ENCODE assay signal across 24 mouse cellular contexts in the genomic region with DNA sequence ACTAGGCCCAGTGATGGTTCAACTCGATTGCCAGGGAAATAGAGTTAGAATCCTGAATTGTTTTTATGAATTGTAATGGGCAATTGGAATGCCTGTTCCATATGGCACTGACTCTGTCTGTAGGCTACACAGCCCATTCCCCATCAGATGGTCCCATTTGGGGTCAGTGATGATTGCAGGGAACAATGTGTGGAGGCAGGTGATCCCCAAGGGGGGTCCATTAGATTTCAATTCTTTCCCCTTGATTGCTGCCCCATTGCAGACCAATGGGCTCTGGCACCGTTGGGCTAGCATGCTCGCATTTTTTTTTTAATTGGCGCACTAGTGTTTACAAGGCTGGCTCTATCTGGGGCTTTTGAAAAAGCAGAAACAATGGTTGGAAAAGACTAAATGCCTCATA.
DNase-seq lines count a peak whose midpoint lies in the region; ATAC-seq lines count a peak whose summit lies in the region.
"Had no signal": no experiment of that assay in that cellular context is flagged by ENCODE, and none has a peak within 500 bp of the region (broad histone marks: within the 10 kb centered on the region; RNA-seq: fewer than 3 reads in every experiment).

No protein-coding gene starts in this region.

- peak; percentile 28; the same call in 1 of the 2 replicates for ATAC-seq in midbrain, embryonic 13.5 days
- no peak for ATAC-seq in midbrain, embryonic 15.5 days (replicated peaks)
- ATAC-seq: intestine, embryonic 15.5 days had no signal

- no peaks in the 10 kb centered on the region for H3K9me3 ChIP-seq in midbrain, embryonic 13.5 days
- no peaks in the 10 kb centered on the region for H3K9me3 ChIP-seq in midbrain, embryonic 15.5 days
- H3K9me3 ChIP-seq: hindbrain, embryonic 15.5 days; intestine, embryonic 15.5 days had no signal

- WGBS in midbrain, embryonic 13.5 days = 53% methylated on average over 4 of the region's 4 CpGs
- WGBS in midbrain, embryonic 15.5 days = 61% methylated on average over 4 of the region's 4 CpGs

- no peaks in the 10 kb centered on the region for H3K27me3 ChIP-seq in midbrain, embryonic 13.5 days
- no peaks in the 10 kb centered on the region for H3K27me3 ChIP-seq in midbrain, embryonic 15.5 days (replicated peaks)
- H3K27me3 ChIP-seq: hindbrain, embryonic 15.5 days; intestine, embryonic 15.5 days had no signal

- H3K27ac ChIP-seq in midbrain, embryonic 13.5 days = no peak overlapping the region
- no peak overlapping the region for H3K27ac ChIP-seq in midbrain, embryonic 15.5 days
- H3K27ac ChIP-seq: hindbrain, embryonic 15.5 days; intestine, embryonic 15.5 days; layer of hippocampus, adult 2 months; liver, embryonic 14.5 days; macrophage had no signal

- H3K4me2 ChIP-seq in midbrain, embryonic 13.5 days (replicated peaks) = no peak overlapping the region
- H3K4me2 ChIP-seq in midbrain, embryonic 15.5 days = no peak overlapping the region
- H3K4me2 ChIP-seq: hindbrain, embryonic 15.5 days; intestine, embryonic 15.5 days had no signal

- peaks cover 16% of the 10 kb centered on the region for H3K4me1 ChIP-seq in midbrain, embryonic 13.5 days (replicated peaks)
- H3K4me1 ChIP-seq in midbrain, embryonic 15.5 days = peaks cover 12% of the 10 kb centered on the region
- H3K4me1 ChIP-seq: intestine, embryonic 15.5 days had no signal

- no peak overlapping the region for H3K4me3 ChIP-seq in midbrain, embryonic 13.5 days (replicated peaks)
- no peak overlapping the region for H3K4me3 ChIP-seq in midbrain, embryonic 15.5 days
- H3K4me3 ChIP-seq: hindbrain, embryonic 15.5 days; intestine, embryonic 15.5 days; layer of hippocampus, adult 2 months had no signal

- H3K36me3 ChIP-seq in midbrain, embryonic 13.5 days = no peaks in the 10 kb centered on the region
- H3K36me3 ChIP-seq in midbrain, embryonic 15.5 days (replicated peaks) = no peaks in the 10 kb centered on the region
- H3K36me3 ChIP-seq: hindbrain, embryonic 15.5 days; intestine, embryonic 15.5 days had no signal

- intact Hi-C loops in heart, postnatal 36 days (cut with DNase I) = no loop called here

- H3K9ac ChIP-seq in midbrain, embryonic 13.5 days (replicated peaks) = no peak overlapping the region
- H3K9ac ChIP-seq in midbrain, embryonic 15.5 days = no peak overlapping the region
- H3K9ac ChIP-seq: hindbrain, embryonic 15.5 days; intestine, embryonic 15.5 days; liver, embryonic 14.5 days had no signal

- DNase-seq in heart, adult 11 months = peak; percentile 62
- DNase-seq in heart, postnatal 36 days = no peak
- DNase-seq in Muller cell, postnatal 12 days (ENCODE audit: inconsistent ontology term) = peak; percentile 18
- peak; percentile 88 for DNase-seq in retina, postnatal 1 day
- DNase-seq in right cerebral cortex, postnatal 25 days = no peak
- DNase-seq: adrenal gland, adult 8-10 months; cerebellum, adult 8-10 months; cerebellum, postnatal 25 days; gastrocnemius, postnatal 10 days; heart, postnatal 14 days; kidney, adult 2 months; kidney, postnatal 36 days; liver; lung, adult 2 months; lung, postnatal 10 days; thymus, adult 2 months; thymus, postnatal 36 days had no signal

Comparison
In these comparisons a context has a peak if more than half of its experiments do, and no peak if none do; other contexts are left out.
1. DNase-seq: peak in heart, adult 11 months (single experiment), Muller cell, postnatal 12 days (single experiment) and retina, postnatal 1 day (single experiment); none in heart, postnatal 36 days (0 of 2) and right cerebral cortex, postnatal 25 days (single experiment).